Mouse (Mus musculus) monocyte, adult 59 days (primary cell): ENCODE results near the gene Xrn2. TPM values are rescaled to one million over a fixed set of nuclear protein-coding genes. Genes with fewer than 3 reads are reported as not detected.

Experiments used
- total RNA-seq, 2 experiments: library from RNA; stranded (reverse); gene quantifications; one replicate each; pipeline ENCODE4 v1.2.4; 2023

Gene Xrn2
- total RNA-seq: 100 to 1,000 TPM; 123 to 135 TPM

GRCm38 (mm10) chr2:147012623-147013184 lies at the start of gene Xrn2:
Gene Xrn2 (plus strand): TSS chr2:147012996.

GRCm38 (mm10) chr2:147085072-147085870 lies 72.5 kb downstream of the Xrn2 start, which contains the start of gene Nkx2-4:
Gene Nkx2-4 (minus strand): TSS chr2:147085445.

Other genes with a start within 250 kb of the Xrn2 start
- gene Kiz, start 157.1 kb upstream of the Xrn2 start, total RNA-seq: 10 to 100 TPM; 29.4 to 33.0 TPM
- not detected for gene Nkx2-4, start 72.4 kb downstream of the Xrn2 start, total RNA-seq
- not detected for gene Nkx2-2, start 181.2 kb downstream of the Xrn2 start, total RNA-seq